Mouse (Mus musculus): ENCODE data around the gene Chdh. TPM values are rescaled to one million over a fixed set of nuclear protein-coding genes. Genes with fewer than 3 reads are reported as not detected.

The Chdh gene
- polyA plus RNA-seq, 1 experiment from 2014 or later, result 0.17 TPM

- no peaks in the 10 kb centered on the region for H3K27me3 ChIP-seq
- no peak overlapping the region for H3K4me2 ChIP-seq (replicated peaks)
- H3K9ac ChIP-seq, result no peak overlapping the region
- ATAC-seq (ENCODE audit: low FRiP score), result no peak
- H3K4me1 ChIP-seq, result no peaks in the 10 kb centered on the region; the same call in 1 of the 2 replicates
- H3K36me3 ChIP-seq, result no peaks in the 10 kb centered on the region
- peaks cover 6% of the 10 kb centered on the region; the same call in 1 of the 2 replicates for H3K9me3 ChIP-seq (replicated peaks)
- no peak overlapping the region for H3K4me3 ChIP-seq
- 76% methylated on average over 15 of the region's 15 CpGs for WGBS
- no peak overlapping the region for H3K27ac ChIP-seq
Measured at GRCm38 (mm10) chr14:30078115-30078808, 69.4 kb downstream of the Chdh start.

- no peak for ATAC-seq (ENCODE audit: low FRiP score)
- Histone ChIP-seq H3K27ac (no peak overlapping the region), H3K4me1 (no peaks in the 10 kb centered on the region; the same call in 1 of the 2 replicates), H3K36me3 (no peaks in the 10 kb centered on the region), H3K27me3 (no peaks in the 10 kb centered on the region), H3K9ac (no peak overlapping the region), H3K4me2 (replicated peaks) (no peak overlapping the region), H3K9me3 (replicated peaks) (peaks cover 6% of the 10 kb centered on the region; the same call in 1 of the 2 replicates), H3K4me3 (no peak overlapping the region)
- 83% methylated on average over 4 of the region's 4 CpGs for WGBS
Measured at GRCm38 (mm10) chr14:30079729-30080128, 70.9 kb downstream of the Chdh start.

Small RNA genes lying within 50 kb of the gene (microRNA-seq; reads per million reads assigned to microRNA genes)
- not detected for gene Mir6947

Other genes with a start within 250 kb of the Chdh start
- gene Selenok, start 40.7 kb upstream of the Chdh start, polyA plus RNA-seq (2016; fragmentation: Nextera tagmentation; extraction: Ambion mirVana), result 382 and 390 TPM in 2 replicates
- gene Actr8, start 30.7 kb upstream of the Chdh start, polyA plus RNA-seq (2016; fragmentation: Nextera tagmentation; extraction: Ambion mirVana), result 87.1 and 92.8 TPM in 2 replicates
- 1.0 and 1.7 TPM in 2 replicates for gene Il17rb, start 127 bp upstream of the Chdh start, polyA plus RNA-seq (2016; fragmentation: Nextera tagmentation; extraction: Ambion mirVana)

Data from hindbrain, embryonic 12.5 days (tissue).